Mouse (Mus musculus): ENCODE results near the gene Paf1.

Paf1 gene

DNA sequence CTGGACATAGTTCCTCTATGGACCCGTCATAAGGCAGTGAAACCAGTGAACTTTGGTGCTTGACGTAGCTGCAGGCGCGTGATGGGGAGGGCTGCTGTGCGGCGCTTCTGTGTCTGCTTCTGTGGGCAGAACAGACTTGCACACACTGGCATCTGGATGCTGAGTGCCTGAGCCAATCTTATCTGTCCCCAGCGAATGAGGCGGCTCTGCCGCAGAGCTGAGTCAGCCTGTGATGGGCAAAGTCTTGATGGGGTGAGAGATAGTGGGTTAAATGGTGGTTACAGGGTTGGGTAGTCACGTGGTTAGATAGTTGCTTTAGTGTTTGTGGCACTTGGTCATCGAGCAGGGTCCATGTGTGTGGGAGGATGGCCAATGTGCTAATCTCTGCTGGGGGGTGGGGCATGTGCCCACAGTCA lies 9.8 kb upstream of the Paf1 start:
- CTCF ChIA-PET: interaction anchor here (0.6 to 2.2 kb wide), 3 partner anchors 9 to 58 kb away, joined by 3 to 14 read pairs (median 4); no protein-coding TSS in a partner anchor

DNA sequence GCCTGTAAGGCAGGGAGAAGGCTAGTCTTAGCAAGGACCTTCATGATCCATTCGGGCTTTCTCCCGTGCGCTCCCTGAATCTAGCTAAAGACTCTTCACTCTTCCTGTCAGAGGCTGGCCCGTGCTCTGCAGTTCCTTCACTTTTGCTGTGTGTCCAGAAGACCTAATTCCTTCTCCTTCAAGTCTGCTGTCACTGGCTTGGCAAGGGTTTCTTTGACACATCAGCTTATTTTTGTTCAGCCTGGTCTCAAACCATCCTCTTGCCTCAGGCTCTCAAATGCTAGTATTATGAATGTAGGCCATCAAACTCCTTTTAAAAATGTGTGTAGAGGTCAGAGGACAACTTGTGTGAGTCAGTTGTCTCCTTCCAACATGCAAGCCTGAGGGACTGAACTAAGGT lies 9.1 kb upstream of the Paf1 start:
- CTCF ChIA-PET: interaction anchor here (2.2 kb wide), 1 partner anchor 9 kb away, joined by 14 read pairs; no protein-coding TSS in a partner anchor

GRCm38 (mm10) chr7:28384162-28384561 lies 8.6 kb upstream of the Paf1 start:
- CTCF ChIA-PET: interaction anchor here (0.6 to 2.2 kb wide), 2 partner anchors 10 to 324 kb away, joined by 3 to 14 read pairs; no protein-coding TSS in a partner anchor

GRCm38 (mm10) chr7:28385196-28385595 lies 7.6 kb upstream of the Paf1 start:
- CTCF ChIA-PET: interaction anchor here (1.0 to 2.2 kb wide), 2 partner anchors 11 to 53 kb away, joined by 4 to 14 read pairs; no protein-coding TSS in a partner anchor

- CTCF ChIA-PET: interaction anchor here (0.6 to 1.4 kb wide), 4 partner anchors 10 to 354 kb away, joined by 3 to 6 read pairs (median 4); no protein-coding TSS in a partner anchor
Observed at GRCm38 (mm10) chr7:28386007-28386406, 6.7 kb upstream of the Paf1 start.

DNA sequence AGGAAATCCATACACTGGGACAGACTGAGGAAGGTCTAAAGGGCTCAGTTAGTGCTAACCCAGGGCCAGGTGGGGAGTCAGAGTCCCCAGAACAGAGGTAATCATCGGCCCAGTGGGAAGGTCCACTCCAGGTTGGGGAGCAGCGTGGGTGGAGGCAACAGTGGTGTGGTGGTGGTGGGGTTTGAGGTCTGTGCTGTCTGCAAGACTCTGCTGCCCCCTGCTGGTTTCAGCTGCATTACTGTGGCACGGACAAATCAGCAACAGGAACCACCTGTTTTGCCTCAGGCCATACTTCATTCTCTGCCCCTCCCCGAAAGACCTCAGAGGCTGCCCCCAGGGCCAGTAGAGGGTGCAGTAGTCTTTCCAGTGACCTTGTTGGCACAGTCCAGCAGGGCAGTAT lies 6.3 kb upstream of the Paf1 start:
- CTCF ChIA-PET: interaction anchor here (0.6 to 1.4 kb wide), 3 partner anchors 11 to 354 kb away, joined by 3 to 4 read pairs (median 3); no protein-coding TSS in a partner anchor

DNA sequence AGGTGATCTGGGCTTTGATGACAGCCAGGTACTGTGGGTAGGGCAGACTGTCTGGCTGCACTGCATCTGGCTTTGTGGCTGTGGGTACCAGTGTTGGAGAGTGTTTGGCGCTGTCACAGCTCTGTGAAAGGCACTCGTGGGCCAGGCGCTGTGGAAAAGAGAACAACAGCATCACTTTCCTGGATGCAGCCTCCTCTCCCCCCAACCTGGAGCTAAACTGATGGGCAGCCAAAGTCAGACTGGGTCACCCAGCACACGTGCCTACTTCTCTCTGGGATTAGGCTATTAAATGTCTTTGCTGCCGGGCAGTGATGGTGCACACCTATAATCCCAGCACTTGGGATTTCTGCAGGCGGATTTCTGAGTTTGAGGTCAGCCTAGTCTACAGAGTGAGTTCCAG lies 5.9 kb upstream of the Paf1 start:
- CTCF ChIA-PET: interaction anchor here (1.4 to 1.8 kb wide), 2 partner anchors 11 to 13 kb away, joined by 3 to 4 read pairs; no protein-coding TSS in a partner anchor

DNA sequence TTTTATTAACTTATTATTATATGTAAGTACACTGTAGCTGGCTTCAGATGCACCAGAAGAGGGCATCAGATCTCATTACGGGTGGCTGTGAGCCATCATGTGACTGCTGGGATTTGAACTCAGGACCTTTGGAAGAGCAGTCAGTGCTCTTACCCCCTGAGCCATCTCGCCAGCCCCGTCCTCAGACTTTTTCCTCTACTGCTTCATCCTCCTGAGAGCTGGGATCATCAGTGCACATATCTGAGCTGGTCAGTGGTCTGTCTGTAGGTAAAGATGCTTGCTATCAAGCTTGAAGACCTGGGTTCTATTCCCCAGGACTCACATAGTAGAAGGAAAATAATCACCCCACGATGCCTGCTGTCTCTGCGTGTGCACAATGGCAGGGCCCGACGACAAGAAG lies 5.4 kb upstream of the Paf1 start:
- CTCF ChIA-PET: interaction anchor here (1.8 kb wide), 1 partner anchor 14 kb away, joined by 4 read pairs; no protein-coding TSS in a partner anchor

- CTCF ChIA-PET: no interaction called here
Observed at GRCm38 (mm10) chr7:28390331-28390730, 2.4 kb upstream of the Paf1 start.

GRCm38 (mm10) chr7:28393272-28393951 lies 661 bp downstream of the Paf1 start:
- CTCF ChIA-PET: interaction anchor here (0.6 to 1.0 kb wide), 4 partner anchors 11 to 1195 kb away, joined by 3 to 6 read pairs (median 4); no protein-coding TSS in a partner anchor

- CTCF ChIA-PET: no interaction called here
Observed at GRCm38 (mm10) chr7:28395425-28395824, 2.7 kb downstream of the Paf1 start.

- CTCF ChIA-PET: no interaction called here
Observed at GRCm38 (mm10) chr7:28398000-28398399, 5.2 kb downstream of the Paf1 start.

GRCm38 (mm10) chr7:28398696-28399340 lies 6.1 kb downstream of the Paf1 start:
- CTCF ChIA-PET: no interaction called here

DNA sequence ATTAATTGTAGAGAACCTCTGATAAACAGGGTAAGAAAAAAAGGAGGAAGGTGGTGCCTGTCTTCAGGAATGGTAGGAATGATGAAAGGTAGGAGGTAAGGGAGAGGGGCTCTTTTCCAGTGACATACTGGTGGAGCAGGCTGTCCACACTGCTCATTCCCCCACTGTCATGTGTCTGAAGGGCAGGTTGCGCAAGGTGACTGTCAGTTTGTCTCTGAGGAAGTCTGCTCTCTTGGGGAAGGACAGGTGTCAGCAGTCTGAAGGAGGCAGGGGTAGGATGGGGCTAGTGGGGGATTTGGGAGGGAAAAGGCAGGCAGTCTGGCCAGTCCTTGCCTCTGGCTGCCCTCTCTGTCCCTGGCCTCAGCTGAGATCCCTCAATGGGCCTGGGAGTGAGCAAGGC lies 8.3 kb downstream of the Paf1 start:
- CTCF ChIA-PET: no interaction called here

GRCm38 (mm10) chr7:28401942-28402341 lies 9.2 kb downstream of the Paf1 start:
- CTCF ChIA-PET: no interaction called here

GRCm38 (mm10) chr7:28410841-28411475 lies 18.2 kb downstream of the Paf1 start:
- CTCF ChIA-PET: interaction anchor here (1.0 kb wide), 1 partner anchor 36 kb away, joined by 4 read pairs; no protein-coding TSS in a partner anchor

GRCm38 (mm10) chr7:28412826-28413225 lies 20.1 kb downstream of the Paf1 start:
- CTCF ChIA-PET: no interaction called here

GRCm38 (mm10) chr7:28417368-28417767 lies 24.6 kb downstream of the Paf1 start:
- CTCF ChIA-PET: no interaction called here

DNA sequence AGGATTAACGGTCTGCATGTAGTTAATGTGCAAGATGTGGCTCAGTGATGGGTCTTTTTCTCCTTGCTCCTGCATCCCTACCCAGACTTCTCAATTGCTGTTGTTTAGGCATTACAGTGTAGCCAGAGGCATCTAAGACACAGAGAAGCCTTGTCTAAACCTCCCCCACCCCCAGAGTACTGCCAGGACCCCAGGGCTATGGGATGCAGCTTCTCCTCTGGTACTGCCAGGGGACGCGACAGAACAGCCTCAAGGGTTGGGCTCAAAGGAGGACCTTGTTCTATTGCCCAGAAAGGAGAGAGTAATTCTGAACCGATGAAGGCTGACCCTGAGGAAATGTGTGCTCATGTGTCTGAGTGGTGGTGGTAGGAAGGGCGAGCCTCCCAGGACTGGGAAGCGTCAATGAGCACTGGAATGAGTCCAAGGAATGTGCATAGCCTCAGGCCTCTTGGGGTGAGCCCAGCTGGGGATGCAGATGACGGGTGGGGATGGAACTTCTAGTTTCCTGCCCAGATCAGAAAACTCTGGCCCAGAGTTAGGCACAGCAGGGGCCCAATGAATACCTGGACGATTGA lies 25.4 kb downstream of the Paf1 start:
- CTCF ChIA-PET: no interaction called here

DNA sequence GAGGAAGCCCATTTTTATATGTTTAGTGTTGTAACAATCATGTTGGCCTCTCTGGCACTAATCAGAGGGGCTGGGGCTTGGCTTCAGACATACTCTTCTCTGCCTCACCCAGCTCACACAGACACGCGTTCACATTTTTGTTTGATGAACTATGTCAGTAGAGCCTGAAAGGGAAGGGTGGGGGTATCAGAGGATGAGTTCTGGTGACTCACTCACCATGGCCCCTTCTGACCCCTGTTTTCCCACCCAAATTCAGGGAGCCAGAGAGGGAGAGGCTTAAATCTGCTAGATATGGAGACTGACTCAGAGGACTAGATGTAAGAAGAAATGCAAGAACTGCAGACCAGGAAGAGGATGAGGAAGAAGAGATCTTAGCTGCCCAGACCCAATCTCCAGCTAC lies 26.7 kb downstream of the Paf1 start:
- CTCF ChIA-PET: no interaction called here

GRCm38 (mm10) chr7:28423018-28423417 lies 30.3 kb downstream of the Paf1 start:
- CTCF ChIA-PET: no interaction called here

GRCm38 (mm10) chr7:28427738-28428137 lies 35.0 kb downstream of the Paf1 start:
- CTCF ChIA-PET: no interaction called here
